Mouse (Mus musculus): ENCODE results near the gene Ubxn1. TPM values are rescaled to one million over a fixed set of nuclear protein-coding genes. Genes with fewer than 3 reads are reported as not detected.

Ubxn1 gene
- polyA plus RNA-seq, 1 experiment: 133 TPM

DNA sequence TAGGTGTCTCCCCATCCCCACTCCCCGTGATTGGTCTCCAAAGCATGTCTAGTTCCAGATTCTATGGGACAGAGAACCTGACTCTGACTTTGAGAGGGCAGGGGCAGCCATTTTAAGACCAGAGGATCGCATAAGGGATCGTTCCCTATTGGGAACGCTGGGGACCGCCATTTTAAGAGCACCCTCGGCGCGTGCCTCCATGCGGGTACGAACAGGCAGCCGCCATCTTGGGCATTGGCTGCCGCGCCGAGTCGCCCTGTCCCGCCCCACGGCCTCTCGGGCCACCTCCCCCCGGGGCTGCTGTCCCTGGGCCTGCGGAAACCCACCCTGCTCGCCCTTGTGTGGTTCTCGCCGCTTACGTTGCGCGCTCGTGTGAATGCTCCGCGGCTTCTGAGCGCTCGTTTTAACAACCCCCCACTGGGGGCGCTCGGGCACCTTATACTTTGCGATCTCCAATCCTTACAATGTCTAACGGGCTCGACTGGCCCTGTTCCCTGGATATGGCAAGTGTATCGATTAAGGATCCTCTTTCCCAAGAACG is 34.0 kb upstream of the Ubxn1 start, which contains the start of gene Bscl2:
TSS of gene Bscl2 (plus strand) at position 217 of the 541 bp plus-strand sequence.
- H3K27me3 ChIP-seq (replicated peaks; ENCODE audit: control insufficient read depth, insufficient read depth, low read length): no peaks in the 10 kb centered on the region
- H3K36me3 ChIP-seq (ENCODE audit: control insufficient read depth, insufficient read depth, low read length): peaks cover 3% of the 10 kb centered on the region
- H3K4me1 ChIP-seq (ENCODE audit: control insufficient read depth, insufficient read depth, low read length): peaks cover 20% of the 10 kb centered on the region
- WGBS: 1% methylated on average over 38 of the region's 38 CpGs
- peak within 1 kb of the TSS; percentile 89 for H3K27ac ChIP-seq (ENCODE audit: insufficient read depth, low read depth, low read length)
- TF ChIP-seq CTCF (conservative IDR thresholded peaks at IDR 0.05; ENCODE audit: insufficient read depth, insufficient read length, low read depth, low read length) (peak; percentile 32; the same call in 1 of the 2 replicates), POLR2A (IDR thresholded peaks at IDR 0.05; ENCODE audit: low read depth, low read length) (peak; percentile 41)
- peak; percentile 89 for DNase-seq
- H3K4me3 ChIP-seq (ENCODE audit: insufficient read depth, low read depth, low read length): peak within 1 kb of the TSS; percentile 75

GRCm38 (mm10) chr19:8838041-8838730 is 33.1 kb upstream of the Ubxn1 start:
- DNase-seq: peak; percentile 89
- TF ChIP-seq POLR2A (IDR thresholded peaks at IDR 0.05; ENCODE audit: low read depth, low read length) (no peak), CTCF (conservative IDR thresholded peaks at IDR 0.05; ENCODE audit: insufficient read depth, insufficient read length, low read depth, low read length) (no peak)
- 15% methylated on average over 15 of the region's 15 CpGs for WGBS
- no peaks in the 10 kb centered on the region; the same call in 1 of the 2 replicates for H3K36me3 ChIP-seq (ENCODE audit: control insufficient read depth, insufficient read depth, low read length)
- H3K27ac ChIP-seq (ENCODE audit: insufficient read depth, low read depth, low read length): peak overlapping the region; percentile 89
- H3K4me1 ChIP-seq (ENCODE audit: control insufficient read depth, insufficient read depth, low read length): peaks cover 20% of the 10 kb centered on the region
- H3K4me3 ChIP-seq (ENCODE audit: insufficient read depth, low read depth, low read length): peak overlapping the region; percentile 75
- no peaks in the 10 kb centered on the region for H3K27me3 ChIP-seq (replicated peaks; ENCODE audit: control insufficient read depth, insufficient read depth, low read length)

GRCm38 (mm10) chr19:8839103-8839907 is 32.0 kb upstream of the Ubxn1 start, which contains the start of gene Gng3:
Gene Gng3, minus strand, starts transcription at chr19:8839194.
- no peak for DNase-seq
- peak within 1 kb of the TSS; percentile 75 for H3K4me3 ChIP-seq (ENCODE audit: insufficient read depth, low read depth, low read length)
- WGBS: 80% methylated on average over 11 of the region's 11 CpGs
- peak within 1 kb of the TSS; percentile 71; the same call in 1 of the 2 replicates for H3K27ac ChIP-seq (ENCODE audit: insufficient read depth, low read depth, low read length)
- H3K4me1 ChIP-seq (ENCODE audit: control insufficient read depth, insufficient read depth, low read length): peaks cover 20% of the 10 kb centered on the region
- no peak for TF ChIP-seq POLR2A (IDR thresholded peaks at IDR 0.05; ENCODE audit: low read depth, low read length)
- no peak for TF ChIP-seq CTCF (conservative IDR thresholded peaks at IDR 0.05; ENCODE audit: insufficient read depth, insufficient read length, low read depth, low read length)
- H3K36me3 ChIP-seq (ENCODE audit: control insufficient read depth, insufficient read depth, low read length): no peaks in the 10 kb centered on the region; the same call in 1 of the 2 replicates
- no peaks in the 10 kb centered on the region for H3K27me3 ChIP-seq (replicated peaks; ENCODE audit: control insufficient read depth, insufficient read depth, low read length)

DNA sequence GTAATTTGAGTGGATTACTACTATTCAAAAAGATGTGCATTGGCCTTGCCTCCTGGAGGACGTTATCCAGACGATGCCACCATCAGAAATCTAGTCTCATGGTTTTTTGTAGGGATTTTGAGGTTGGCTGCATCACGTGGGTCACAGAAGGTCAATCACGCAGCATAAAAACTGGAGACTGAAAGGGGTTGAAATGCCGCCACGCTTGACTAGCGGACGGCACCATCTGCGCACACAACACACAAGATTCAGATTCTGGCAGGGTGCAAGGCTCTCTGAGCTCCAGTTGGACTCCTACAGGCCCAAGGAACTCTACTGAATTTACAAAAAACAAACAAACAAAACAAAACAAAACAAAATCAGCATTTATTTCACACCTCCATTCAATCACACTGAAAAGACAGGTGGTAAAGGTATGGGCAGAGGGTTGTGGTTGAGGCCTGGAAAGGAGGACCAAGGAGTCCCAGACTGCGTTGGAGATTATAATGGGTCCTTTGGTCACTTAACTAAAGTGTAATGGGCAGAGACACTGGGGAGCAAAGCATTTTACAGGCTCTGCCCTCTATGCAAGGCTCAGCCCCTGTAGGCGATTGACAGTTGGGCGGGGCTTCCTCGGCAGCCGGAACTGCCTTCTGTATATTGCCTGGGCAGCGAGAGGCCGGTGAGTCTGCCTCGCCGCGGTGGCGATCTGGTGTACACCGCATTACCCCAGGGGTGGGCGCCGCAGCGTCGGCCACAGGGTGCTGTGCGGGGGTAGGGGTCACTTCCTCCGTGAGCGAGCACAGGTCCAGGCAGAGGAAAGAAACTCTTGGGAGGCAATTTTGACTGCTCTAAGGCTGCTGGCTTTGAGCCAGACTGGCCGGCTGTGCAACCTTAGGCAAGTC is 31.1 kb upstream of the Ubxn1 start:
- DNase-seq: peak; percentile 90
- no peaks in the 10 kb centered on the region for H3K27me3 ChIP-seq (replicated peaks; ENCODE audit: control insufficient read depth, insufficient read depth, low read length)
- WGBS: 20% methylated on average over 29 of the region's 29 CpGs

GRCm38 (mm10) chr19:8841012-8841411 is 30.3 kb upstream of the Ubxn1 start:
- WGBS: 81% methylated on average over 7 of the region's 7 CpGs
- H3K36me3 ChIP-seq (ENCODE audit: control insufficient read depth, insufficient read depth, low read length): no peaks in the 10 kb centered on the region; the same call in 1 of the 2 replicates
- no peaks in the 10 kb centered on the region for H3K27me3 ChIP-seq (replicated peaks; ENCODE audit: control insufficient read depth, insufficient read depth, low read length)
- TF ChIP-seq POLR2A (IDR thresholded peaks at IDR 0.05; ENCODE audit: low read depth, low read length): no peak
- TF ChIP-seq CTCF (conservative IDR thresholded peaks at IDR 0.05; ENCODE audit: insufficient read depth, insufficient read length, low read depth, low read length): no peak
- H3K27ac ChIP-seq (ENCODE audit: insufficient read depth, low read depth, low read length): 0 out of 2 replicates have a peak overlapping the region, but pooled peaks have one; percentile 71
- peaks cover 20% of the 10 kb centered on the region for H3K4me1 ChIP-seq (ENCODE audit: control insufficient read depth, insufficient read depth, low read length)
- H3K4me3 ChIP-seq (ENCODE audit: insufficient read depth, low read depth, low read length): peak overlapping the region; percentile 95
- no peak for DNase-seq

More for the DNA sequence above, 31.1 kb upstream of the Ubxn1 start:
- TF ChIP-seq CTCF (conservative IDR thresholded peaks at IDR 0.05; ENCODE audit: insufficient read depth, insufficient read length, low read depth, low read length) (no peak), POLR2A (IDR thresholded peaks at IDR 0.05; ENCODE audit: low read depth, low read length) (peak; percentile 23)
- no peaks in the 10 kb centered on the region; the same call in 1 of the 2 replicates for H3K36me3 ChIP-seq (ENCODE audit: control insufficient read depth, insufficient read depth, low read length)
- peak overlapping the region; percentile 71 for H3K27ac ChIP-seq (ENCODE audit: insufficient read depth, low read depth, low read length)
- H3K4me3 ChIP-seq (ENCODE audit: insufficient read depth, low read depth, low read length): peak overlapping the region; percentile 95
- peaks cover 20% of the 10 kb centered on the region for H3K4me1 ChIP-seq (ENCODE audit: control insufficient read depth, insufficient read depth, low read length)

GRCm38 (mm10) chr19:8842961-8843360 is 28.3 kb upstream of the Ubxn1 start:
- peaks cover 1% of the 10 kb centered on the region; the same call in 1 of the 2 replicates for H3K36me3 ChIP-seq (ENCODE audit: control insufficient read depth, insufficient read depth, low read length)
- DNase-seq: no peak
- no peak overlapping the region for H3K27ac ChIP-seq (ENCODE audit: insufficient read depth, low read depth, low read length)
- TF ChIP-seq CTCF (conservative IDR thresholded peaks at IDR 0.05; ENCODE audit: insufficient read depth, insufficient read length, low read depth, low read length): no peak
- TF ChIP-seq POLR2A (IDR thresholded peaks at IDR 0.05; ENCODE audit: low read depth, low read length): no peak
- 91% methylated on average over 6 of the region's 6 CpGs for WGBS
- no peaks in the 10 kb centered on the region for H3K27me3 ChIP-seq (replicated peaks; ENCODE audit: control insufficient read depth, insufficient read depth, low read length)
- H3K4me1 ChIP-seq (ENCODE audit: control insufficient read depth, insufficient read depth, low read length): peaks cover 20% of the 10 kb centered on the region
- no peak overlapping the region for H3K4me3 ChIP-seq (ENCODE audit: insufficient read depth, low read depth, low read length)
